Mouse (Mus musculus) embryonic fibroblast, embryonic 13.5 days (primary cell): ENCODE results near the gene Rnase1.

Experiments
- CTCF ChIP-seq: IDR thresholded peaks from 2 replicates; pipeline ENCODE4 v1.5.1; 2011; ENCODE audit warnings: mild to moderate bottlenecking, control low read depth, low read length, moderate library complexity, borderline replicate concordance; ENCODE audit not compliant: insufficient read depth
- POLR2A ChIP-seq: IDR thresholded peaks from 2 replicates; pipeline ENCODE4 v1.6.1; 2011; ENCODE audit warnings: low read depth, mild to moderate bottlenecking, control low read depth, low read length, moderate library complexity

DNA sequence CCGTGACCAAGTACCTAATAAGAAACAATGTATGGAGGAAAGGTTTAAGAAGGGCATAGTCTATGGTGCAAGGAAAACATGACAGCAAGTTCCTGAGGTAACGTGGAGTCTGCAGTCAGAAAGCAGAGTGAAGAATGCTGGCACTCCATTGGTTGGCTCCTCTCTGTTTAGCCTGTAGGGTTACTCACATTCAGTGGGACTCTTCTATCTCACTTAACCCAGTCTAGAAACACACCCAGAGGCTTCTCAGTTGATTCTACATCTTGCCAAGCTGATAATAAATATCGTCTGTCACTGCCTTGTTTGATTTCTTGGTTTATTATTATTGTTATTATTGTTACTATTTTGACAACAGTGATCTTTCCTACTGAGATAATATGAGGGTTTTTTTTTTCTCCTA lies 4.0 kb downstream of the Rnase1 start:
- no peak for TF ChIP-seq POLR2A
- no peak for TF ChIP-seq CTCF
